Mouse (Mus musculus) brain, embryonic 14.5 days (tissue): ENCODE results near the gene Nhsl1.

ENCODE experiments used
- CTCF ChIP-seq: fragments of 200-500 bp; IDR thresholded peaks from 2 replicates; pipeline ENCODE4 v1.5.1; 2012; ENCODE audit warnings: inconsistent platforms, mild to moderate bottlenecking, moderate library complexity, borderline replicate concordance; ENCODE audit not compliant: insufficient read depth, insufficient read length; ENCODE audit errors: extremely low read depth
- POLR2A ChIP-seq: fragments of 200-500 bp; IDR thresholded peaks from 2 replicates; pipeline ENCODE4 v1.6.1; 2012; ENCODE audit warnings: mild to moderate bottlenecking, inconsistent platforms, borderline replicate concordance; ENCODE audit not compliant: poor library complexity, insufficient read depth, insufficient read length, severe bottlenecking; ENCODE audit errors: extremely low read depth

- TF ChIP-seq POLR2A (no peak), CTCF (no peak)
Observed at GRCm38 (mm10) chr10:18333575-18333974, 14.8 kb downstream of the Nhsl1 start.
